ENCODE assay signal across 8 mouse cellular contexts in the genomic region with DNA sequence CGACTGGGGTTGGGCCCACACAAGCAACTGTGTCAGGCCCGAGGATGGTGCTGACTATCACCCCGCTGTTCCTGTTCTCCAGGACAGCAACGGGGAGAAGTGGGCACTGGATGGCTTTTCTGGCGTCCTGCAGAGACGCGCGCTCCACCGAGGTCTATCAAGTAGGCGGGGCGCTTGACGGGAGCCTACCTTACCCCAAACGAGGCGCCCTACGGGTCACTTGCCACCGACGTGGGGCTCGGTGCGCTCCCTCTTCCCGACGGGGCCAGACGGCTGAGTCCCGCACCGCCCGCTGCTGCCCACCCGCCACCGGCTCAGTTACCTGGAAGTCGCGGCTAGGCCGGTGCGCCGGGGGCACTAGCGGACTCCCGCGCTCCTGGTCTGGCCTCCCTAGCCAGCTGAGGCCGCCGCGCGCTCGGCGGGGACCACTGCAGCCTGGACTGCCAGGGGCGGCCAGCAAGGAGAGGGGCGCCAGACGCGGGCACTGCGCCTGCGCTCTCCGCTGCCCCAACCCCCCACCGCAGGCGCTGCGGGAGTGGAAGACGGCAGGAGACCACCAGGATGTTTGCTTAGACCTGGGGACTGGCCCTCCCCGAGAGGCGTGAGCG. TPM values are rescaled to one million over a fixed set of nuclear protein-coding genes. Genes with fewer than 3 reads are reported as not detected.
A peak's percentile ranks its signal among the peaks of the same experiment; 100 is the strongest.
DNase-seq lines count a peak whose midpoint lies in the region; ATAC-seq and TF ChIP-seq lines count a peak whose summit lies in the region.

Slc35g2 (minus strand) TSS at position 465 of the 608 bp plus-strand sequence.

- 0 out of 4 replicates have a peak, but pooled peaks cover 0 to 2% of the 10 kb centered on the region in 2 experiments for H3K4me1 ChIP-seq in ES-E14 (ENCODE audit: control insufficient read depth in 2 of 2, insufficient read depth in 2 of 2, low read length in 2 of 2, poor library complexity in 1 of 2)
- peaks cover 5% of the 10 kb centered on the region; the same call in 1 of the 2 replicates for H3K4me1 ChIP-seq in embryonic facial prominence, embryonic 13.5 days
- no peaks in the 10 kb centered on the region for H3K4me1 ChIP-seq in heart, postnatal 0 days (ENCODE audit: control insufficient read depth, insufficient read depth)
- H3K4me1 ChIP-seq in liver, postnatal 0 days (ENCODE audit: insufficient read depth), result 0 out of 2 replicates have a peak, but pooled peaks cover 5% of the 10 kb centered on the region
- H3K4me1 ChIP-seq in neural tube, embryonic 13.5 days (replicated peaks), result peaks cover 10% of the 10 kb centered on the region

- in situ Hi-C loops in ES-E14 (cut with MboI; ENCODE audit: low sequenced_read_pairs in 2 of 2, unreplicated experiment in 2 of 2), result no loop called here

- H3K9me3 ChIP-seq in ES-E14 (ENCODE audit: control insufficient read depth, insufficient read depth, low read depth, low read length), result no peaks in the 10 kb centered on the region
- no peaks in the 10 kb centered on the region for H3K9me3 ChIP-seq in embryonic facial prominence, embryonic 13.5 days
- no peaks in the 10 kb centered on the region for H3K9me3 ChIP-seq in heart, postnatal 0 days (replicated peaks; ENCODE audit: control insufficient read depth, low read length)
- H3K9me3 ChIP-seq in liver, postnatal 0 days (ENCODE audit: low read length), result no peaks in the 10 kb centered on the region
- H3K9me3 ChIP-seq in neural tube, embryonic 13.5 days, result no peaks in the 10 kb centered on the region

- 0 out of 2 replicates have a peak, but pooled peaks cover 3% of the 10 kb centered on the region for H3K27me3 ChIP-seq in embryonic facial prominence, embryonic 13.5 days
- no peaks in the 10 kb centered on the region for H3K27me3 ChIP-seq in heart, postnatal 0 days (ENCODE audit: control insufficient read depth, insufficient read depth, low read length)
- H3K27me3 ChIP-seq in liver, postnatal 0 days (ENCODE audit: insufficient read depth, low read length), result peaks cover 17% of the 10 kb centered on the region
- H3K27me3 ChIP-seq in neural tube, embryonic 13.5 days, result no peaks in the 10 kb centered on the region

- peak within 1 kb of the TSS; percentile 35 for H3K9ac ChIP-seq in ES-E14 (ENCODE audit: insufficient read depth, low read depth, low read length, poor library complexity, severe bottlenecking)
- H3K9ac ChIP-seq in embryonic facial prominence, embryonic 13.5 days, result peak within 1 kb of the TSS; percentile 78
- H3K9ac ChIP-seq in heart, postnatal 0 days (replicated peaks; ENCODE audit: low read depth, low read length), result peak within 1 kb of the TSS; percentile 52
- H3K9ac ChIP-seq in liver, postnatal 0 days (replicated peaks), result peak within 1 kb of the TSS; percentile 58
- H3K9ac ChIP-seq in neural tube, embryonic 13.5 days, result peak within 1 kb of the TSS; percentile 84

- peak; percentile 80 for ATAC-seq in embryonic facial prominence, embryonic 13.5 days (ENCODE audit: insufficient number of reproducible peaks, insufficient read depth, low FRiP score, low TSS enrichment, low read depth)
- ATAC-seq in heart, postnatal 0 days (ENCODE audit: insufficient read depth, low read depth), result peak; percentile 84
- peak; percentile 50 for ATAC-seq in liver, postnatal 0 days
- peak; percentile 93 for ATAC-seq in neural tube, embryonic 13.5 days (ENCODE audit: low read depth)
- ATAC-seq in activated CD4-positive, CD25-positive, alpha-beta regulatory T cell, adult 4 months, result no peak

- no peak within 1 kb of the TSS for H3K27ac ChIP-seq in ES-E14 (ENCODE audit: insufficient read depth, low read depth, low read length, poor library complexity, severe bottlenecking)
- no peak within 1 kb of the TSS for H3K27ac ChIP-seq in embryonic facial prominence, embryonic 13.5 days
- H3K27ac ChIP-seq in heart, postnatal 0 days (ENCODE audit: low read depth), result peak within 1 kb of the TSS; percentile 36
- no peak within 1 kb of the TSS for H3K27ac ChIP-seq in liver, postnatal 0 days (ENCODE audit: low read depth)
- peak within 1 kb of the TSS; percentile 52; the same call in 1 of the 2 replicates for H3K27ac ChIP-seq in neural tube, embryonic 13.5 days (replicated peaks)

- TF ChIP-seq CTCF in heart, postnatal 0 days (IDR thresholded peaks at IDR 0.05; ENCODE audit: low read depth), result no peak
- no peak for TF ChIP-seq CTCF in liver, postnatal 0 days (IDR thresholded peaks at IDR 0.05; ENCODE audit: low read depth)

- H3K36me3 ChIP-seq in ES-E14 (ENCODE audit: control insufficient read depth, insufficient read depth, low read length, poor library complexity, severe bottlenecking), result no peaks in the 10 kb centered on the region
- no peaks in the 10 kb centered on the region for H3K36me3 ChIP-seq in embryonic facial prominence, embryonic 13.5 days
- H3K36me3 ChIP-seq in heart, postnatal 0 days (replicated peaks; ENCODE audit: control insufficient read depth, insufficient read depth, low read length), result no peaks in the 10 kb centered on the region
- no peaks in the 10 kb centered on the region for H3K36me3 ChIP-seq in liver, postnatal 0 days (replicated peaks; ENCODE audit: insufficient read depth, low read length)
- no peaks in the 10 kb centered on the region for H3K36me3 ChIP-seq in neural tube, embryonic 13.5 days

- no peak for DNase-seq in ES-E14 (ENCODE audit: low read depth, low spot score)
- peak; percentile 42 to 61 for DNase-seq in adrenal gland, postnatal 36 days
- peak; percentile 26 for DNase-seq in heart, postnatal 0 days (ENCODE audit: low spot score)
- DNase-seq in kidney, postnatal 36 days, result peak; percentile 24 to 60
- peak; percentile 47 for DNase-seq in liver, postnatal 0 days

- H3K4me3 ChIP-seq in ES-E14 (ENCODE audit: insufficient read depth in 1 of 2, low read depth in 1 of 2, low read length in 2 of 2, poor library complexity in 1 of 2, severe bottlenecking in 1 of 2), result peak within 1 kb of the TSS; percentile 69 to 83
- H3K4me3 ChIP-seq in embryonic facial prominence, embryonic 13.5 days, result peak within 1 kb of the TSS; percentile 74
- peak within 1 kb of the TSS; percentile 64 for H3K4me3 ChIP-seq in heart, postnatal 0 days (ENCODE audit: low read depth, low read length)
- H3K4me3 ChIP-seq in liver, postnatal 0 days (ENCODE audit: low read depth, low read length), result peak within 1 kb of the TSS; percentile 61
- H3K4me3 ChIP-seq in neural tube, embryonic 13.5 days, result peak within 1 kb of the TSS; percentile 70

- peak within 1 kb of the TSS; percentile 88 for H3K4me2 ChIP-seq in embryonic facial prominence, embryonic 13.5 days
- peak within 1 kb of the TSS; percentile 85 for H3K4me2 ChIP-seq in heart, postnatal 0 days (ENCODE audit: low read depth, low read length)
- H3K4me2 ChIP-seq in liver, postnatal 0 days (ENCODE audit: low read depth, low read length), result peak within 1 kb of the TSS; percentile 86
- peak within 1 kb of the TSS; percentile 63 for H3K4me2 ChIP-seq in neural tube, embryonic 13.5 days

- under 1% methylated on average over 52 of the region's 55 CpGs for WGBS in embryonic facial prominence, embryonic 13.5 days
- under 1% methylated on average over 50 of the region's 55 CpGs for WGBS in heart, postnatal 0 days
- 2% methylated on average over 51 of the region's 55 CpGs for WGBS in liver, postnatal 0 days (ENCODE audit: insufficient replicate concordance)
- WGBS in neural tube, embryonic 13.5 days, result under 1% methylated on average over 55 of the region's 55 CpGs

- no peak for TF ChIP-seq EP300 in heart, postnatal 0 days (IDR thresholded peaks at IDR 0.05; ENCODE audit: low read depth)
- no peak for TF ChIP-seq EP300 in liver, postnatal 0 days (IDR thresholded peaks at IDR 0.05; ENCODE audit: low read depth)

TF ChIP-seq in ES-E14, 5 proteins besides CTCF, POLR2A, EP300 and RAD21:
- TF ChIP-seq ZC3H11A (IDR thresholded peaks at IDR 0.05; ENCODE audit: borderline replicate concordance, low read depth, low read length) (no peak), HCFC1 (IDR thresholded peaks at IDR 0.05; ENCODE audit: borderline replicate concordance, insufficient read depth, low read length) (no peak), ZNF384 (IDR thresholded peaks at IDR 0.05; ENCODE audit: low read depth, low read length) (no peak), MAFK (IDR thresholded peaks at IDR 0.05; ENCODE audit: insufficient read depth, low read depth, low read length) (no peak), CHD2 (IDR thresholded peaks at IDR 0.05; ENCODE audit: low read depth, low read length) (no peak)

RNA-seq across cellular contexts. Expression of gene Slc35g2, which starts in this region (rescaled TPM):
- total RNA-seq in ES-E14 (2012; rRNA removed), result 0.90 and 2.1 TPM in 2 replicates
- total RNA-seq in adrenal gland, postnatal 36 days (2021), result 1 to 10 TPM; 8.7 to 9.8 TPM
- polyA plus RNA-seq in embryonic facial prominence, embryonic 13.5 days (2015; fragmentation: Nextera tagmentation; extraction: Ambion mirVana), result 5.3 and 5.5 TPM in 2 replicates
- 16.1 and 19.7 TPM in 2 replicates for total RNA-seq in heart, postnatal 0 days (2014; rRNA removed; ENCODE audit: low replicate concordance)
- 11.3 and 12.0 TPM in 2 replicates for polyA plus RNA-seq in heart, postnatal 0 days (2015; fragmentation: Nextera tagmentation; extraction: Ambion mirVana)
- 1.4 and 1.6 TPM in 2 replicates for polyA plus RNA-seq in liver, postnatal 0 days (2015; fragmentation: Nextera tagmentation; extraction: Ambion mirVana)
- 14.0 and 15.1 TPM in 2 replicates for polyA plus RNA-seq in neural tube, embryonic 13.5 days (2015; fragmentation: Nextera tagmentation; extraction: Ambion mirVana)
- polyA plus RNA-seq in activated CD4-positive, CD25-positive, alpha-beta regulatory T cell, adult 4 months (2017; shearing (Covaris generic)), result under 1 TPM; 0.31 to 0.62 TPM

Comparison
In these comparisons a context has a peak if more than half of its experiments do, and no peak if none do; other contexts are left out.
1. H3K27ac ChIP-seq: peak in heart, postnatal 0 days (single experiment) and neural tube, embryonic 13.5 days (single experiment); none in ES-E14 (single experiment), embryonic facial prominence, embryonic 13.5 days (single experiment) and liver, postnatal 0 days (single experiment).
2. Peak in every context shown above with its lines, with median percentiles within 50 percentile points of each other: H3K4me3 ChIP-seq, H3K9ac ChIP-seq and H3K4me2 ChIP-seq.